Mouse (Mus musculus) hindlimb bud, embryonic 11.5 days (tissue): ENCODE results near the gene Astn2.

Experiments used
- DNase-seq: peaks from one replicate; pipeline ENCODE4 v3.0.0-alpha.2; 2012; ENCODE audit warnings: low read depth, low spot score; ENCODE audit errors: extremely low spot score

Astn2 gene

DNA sequence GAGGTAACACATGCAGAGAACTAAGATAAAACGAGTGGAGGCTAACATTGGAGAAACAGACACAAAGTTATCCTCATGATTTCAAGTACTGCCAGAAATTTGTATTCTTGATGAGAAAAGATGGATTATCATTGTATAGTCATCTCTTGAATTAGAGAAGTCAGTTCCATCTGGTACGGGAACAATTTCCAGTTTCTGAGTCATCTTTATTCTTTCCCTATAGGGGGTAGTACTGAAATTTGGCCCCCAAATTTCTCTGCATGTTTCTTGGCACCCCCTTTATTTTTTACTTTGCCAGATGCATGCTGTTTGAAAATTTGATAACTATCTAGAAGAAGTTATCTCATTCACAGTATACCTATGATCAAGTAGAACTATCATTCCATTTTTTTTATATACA, 420.8 kb downstream of the Astn2 start:
- no peak for DNase-seq

DNA sequence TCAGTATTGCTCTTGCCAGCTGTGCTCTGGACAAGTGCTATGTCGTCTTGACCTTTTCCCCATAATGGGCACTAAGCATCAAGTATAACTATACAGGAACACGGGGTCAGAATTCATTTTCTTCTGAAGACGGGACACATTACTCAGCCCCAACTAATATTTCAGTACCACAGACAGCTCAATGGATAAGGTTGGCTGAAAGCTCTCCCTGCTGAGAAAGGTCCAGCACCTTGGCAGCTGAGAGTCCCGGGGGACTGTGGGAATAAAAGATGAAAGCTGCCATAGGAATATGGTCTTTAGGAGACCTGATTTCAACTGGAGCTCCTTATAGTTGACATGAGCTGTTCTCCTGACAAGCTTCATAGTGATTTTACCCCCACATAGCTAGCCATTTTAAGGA, 421.5 kb downstream of the Astn2 start:
- DNase-seq = no peak

DNA sequence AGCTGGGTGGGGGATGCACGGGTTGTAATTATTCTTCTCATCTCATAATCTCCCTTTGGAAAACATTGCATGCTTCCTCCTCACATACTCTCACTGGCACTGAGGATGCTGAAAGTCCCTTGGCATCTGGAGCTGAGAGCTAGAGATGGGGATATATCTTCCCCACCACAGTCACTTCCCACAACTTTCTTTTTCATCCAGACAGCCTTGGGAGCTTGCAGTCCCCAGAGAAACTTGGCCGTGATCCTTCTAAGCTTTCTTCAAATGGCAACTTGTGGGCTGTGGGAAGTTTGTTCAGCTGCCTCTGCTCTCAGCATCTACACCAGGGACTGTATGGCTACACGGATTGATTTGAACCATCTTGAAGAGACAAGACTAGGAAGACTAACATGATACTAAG, 428.2 kb downstream of the Astn2 start:
- DNase-seq = no peak

DNA sequence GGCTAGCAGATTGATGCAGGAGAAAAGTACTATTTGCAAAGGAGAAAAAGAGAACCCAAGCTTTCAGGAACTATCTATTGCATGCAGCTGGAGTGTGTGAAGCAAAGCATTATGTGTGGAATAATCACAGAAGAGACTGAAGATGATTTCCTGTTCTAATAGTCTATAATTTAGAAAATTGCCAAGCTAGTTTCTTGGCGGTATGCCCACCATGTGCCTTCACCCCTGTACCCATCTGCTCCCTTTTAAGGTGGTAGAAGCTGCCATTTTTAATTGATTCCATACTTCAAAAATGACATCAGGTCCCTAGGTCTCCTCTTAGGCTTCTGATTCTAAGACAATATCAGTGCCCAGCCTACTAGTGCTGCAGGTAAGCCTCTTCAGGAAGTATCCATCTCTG, 432.0 kb downstream of the Astn2 start:
- DNase-seq = no peak

DNA sequence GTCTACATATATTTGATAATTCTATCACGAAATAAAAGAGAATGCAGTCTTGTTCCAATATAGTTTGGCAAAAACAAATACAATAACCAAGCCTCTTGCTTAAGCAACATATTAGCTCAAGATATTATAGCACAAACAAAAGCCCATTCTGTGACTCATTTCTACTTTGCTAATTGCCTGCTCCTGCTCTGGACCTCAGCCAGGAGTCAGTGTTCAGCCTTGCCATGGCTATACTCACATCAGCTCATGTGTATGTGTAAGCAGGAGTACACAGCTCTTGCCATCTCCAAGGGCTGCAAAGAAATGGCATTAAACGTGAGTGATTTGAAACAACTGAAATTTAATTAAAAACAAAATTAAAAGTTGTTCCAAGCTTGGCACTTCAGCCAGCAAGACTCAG, 435.1 kb downstream of the Astn2 start:
- no peak for DNase-seq

DNA sequence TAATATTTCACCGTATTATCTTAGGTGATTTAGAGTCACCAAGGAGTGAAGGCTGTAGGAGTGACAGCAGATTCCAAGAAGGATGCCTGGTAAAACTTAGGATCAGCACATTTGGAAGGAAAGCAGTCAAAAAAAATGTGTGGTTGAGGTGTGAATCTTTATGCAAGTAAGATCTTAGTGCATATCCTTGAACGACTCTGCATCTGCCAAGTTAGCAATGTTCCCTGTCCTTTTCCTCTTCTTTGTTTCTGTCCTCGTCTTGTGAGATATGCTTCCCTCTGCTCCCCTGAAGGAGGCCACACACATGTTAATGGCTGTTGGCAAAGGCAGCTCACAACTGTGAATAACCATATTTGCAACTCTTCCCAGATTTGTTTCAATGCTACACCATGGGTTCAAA, 439.8 kb downstream of the Astn2 start:
- DNase-seq = no peak

DNA sequence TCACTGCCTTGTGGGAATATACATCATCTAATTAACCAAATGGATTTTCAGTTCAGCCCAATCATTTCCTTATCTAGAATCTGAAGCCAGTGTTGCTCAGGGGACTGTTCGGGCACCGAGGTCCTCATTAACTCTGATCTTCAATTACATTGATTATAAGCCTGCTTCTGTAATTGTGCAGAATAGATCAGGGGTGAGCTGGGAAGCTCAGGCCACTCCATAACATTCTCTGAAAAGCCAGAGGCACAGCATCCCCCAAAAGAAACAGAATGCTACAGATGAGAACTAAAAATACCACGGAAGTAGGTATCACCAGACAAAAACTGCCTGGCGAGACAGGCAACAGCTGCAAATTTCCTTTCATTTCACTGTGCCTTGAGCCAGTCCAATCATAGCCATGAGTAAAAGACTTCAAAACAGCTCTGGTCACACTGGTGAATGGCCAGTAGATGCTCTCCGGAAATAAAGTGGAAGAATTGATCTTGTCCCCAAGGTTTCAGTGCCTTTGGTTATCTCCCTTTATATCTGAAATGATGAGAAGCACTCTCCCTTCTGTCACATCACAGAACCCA, 445.1 kb downstream of the Astn2 start:
- no peak for DNase-seq

DNA sequence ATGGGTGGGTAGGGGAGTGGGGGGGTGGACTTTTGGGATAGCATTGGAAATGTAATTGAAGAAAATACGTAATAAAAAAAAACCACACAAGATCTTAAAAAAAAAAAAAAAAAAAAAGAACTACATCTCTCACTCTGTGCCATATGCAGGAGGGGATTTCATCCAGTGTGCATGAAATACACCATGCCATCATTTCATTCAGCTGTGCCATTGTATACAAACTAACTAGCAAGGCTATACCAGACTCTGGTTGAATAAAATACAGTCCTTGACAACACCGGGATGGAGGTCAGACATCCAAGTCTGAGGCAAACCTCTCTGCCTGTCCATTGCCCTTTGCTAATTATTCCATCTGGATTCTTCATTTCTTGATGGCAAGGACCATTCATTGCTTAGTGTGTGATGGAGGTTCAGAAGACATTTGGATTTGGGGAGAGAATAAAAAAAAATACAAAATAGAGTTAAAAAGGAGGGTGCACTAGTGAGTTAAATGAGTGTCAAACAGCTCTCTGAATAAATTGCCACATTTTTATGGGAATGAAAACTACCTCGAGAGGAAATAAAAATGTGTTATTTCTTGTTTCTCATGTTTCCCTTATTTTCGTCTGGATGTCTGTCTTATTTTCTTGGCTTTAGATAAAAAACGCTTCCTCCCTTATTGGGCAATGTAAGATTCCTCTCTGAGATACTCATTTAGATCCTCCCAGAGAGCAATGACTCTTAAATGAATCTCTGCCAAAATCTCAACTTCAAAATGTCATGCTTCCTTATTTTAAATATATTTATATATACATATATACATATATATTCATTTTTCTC, 445.8 kb downstream of the Astn2 start:
- no peak for DNase-seq

DNA sequence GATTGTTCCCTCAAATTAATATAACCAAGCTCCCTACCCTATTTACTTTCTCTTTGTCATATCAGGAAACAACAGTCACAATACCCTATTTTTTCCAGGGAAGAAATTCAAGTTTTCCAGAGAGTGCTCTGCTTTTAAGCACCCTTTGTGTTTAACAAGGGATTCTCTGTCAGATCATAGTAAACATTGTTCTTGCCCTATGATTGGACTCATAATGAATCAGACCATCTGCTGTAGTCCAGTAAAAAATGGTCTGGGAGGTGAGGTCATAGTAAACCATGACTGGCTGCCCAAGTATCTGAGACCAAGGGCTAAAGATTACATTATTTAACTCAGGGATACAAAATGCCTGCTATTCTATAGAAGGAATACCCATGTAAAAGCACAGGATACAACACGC, 452.5 kb downstream of the Astn2 start:
- no peak for DNase-seq

DNA sequence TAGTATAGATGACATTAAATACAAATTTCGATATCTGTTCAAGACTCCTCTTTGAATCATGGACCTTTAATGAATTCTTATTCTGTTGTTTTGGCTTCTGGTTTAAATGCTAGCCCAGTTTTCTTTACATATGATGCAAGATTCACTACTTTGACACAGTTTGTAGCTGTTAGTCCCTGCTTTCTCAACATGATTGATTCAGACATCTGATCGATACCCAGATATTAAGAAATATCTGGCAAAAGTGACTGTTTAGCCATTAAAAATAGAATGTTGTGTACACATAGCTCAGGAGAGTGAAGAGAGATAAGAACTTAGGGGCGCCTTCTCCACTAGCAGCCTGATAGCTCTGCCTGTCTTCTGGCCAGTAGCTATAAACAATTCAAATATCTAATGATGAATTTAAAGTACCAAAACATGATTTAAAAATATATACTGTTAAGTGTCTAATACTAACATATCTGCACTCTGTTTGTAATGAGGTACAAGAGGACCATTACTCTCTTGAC, 457.2 kb downstream of the Astn2 start:
- no peak for DNase-seq

DNA sequence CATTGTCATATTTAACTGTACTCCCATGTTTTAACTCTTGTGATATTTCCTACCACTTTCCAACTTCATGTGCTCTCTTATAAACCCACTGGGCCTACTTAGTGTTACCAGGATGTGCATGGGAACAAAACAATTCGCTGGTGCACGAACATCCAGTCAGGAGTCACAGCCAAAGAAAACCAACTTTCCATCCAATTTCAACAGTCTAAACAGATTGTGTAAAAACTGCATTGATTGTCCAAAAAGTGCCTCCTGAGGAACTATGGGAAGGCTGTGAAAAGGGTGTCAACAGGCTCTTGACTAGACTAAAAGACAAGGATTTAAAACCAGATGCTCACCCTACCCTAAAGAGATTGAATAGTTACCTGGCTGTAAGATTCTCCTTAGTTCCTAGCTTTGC, 458.4 kb downstream of the Astn2 start:
- DNase-seq = no peak

DNA sequence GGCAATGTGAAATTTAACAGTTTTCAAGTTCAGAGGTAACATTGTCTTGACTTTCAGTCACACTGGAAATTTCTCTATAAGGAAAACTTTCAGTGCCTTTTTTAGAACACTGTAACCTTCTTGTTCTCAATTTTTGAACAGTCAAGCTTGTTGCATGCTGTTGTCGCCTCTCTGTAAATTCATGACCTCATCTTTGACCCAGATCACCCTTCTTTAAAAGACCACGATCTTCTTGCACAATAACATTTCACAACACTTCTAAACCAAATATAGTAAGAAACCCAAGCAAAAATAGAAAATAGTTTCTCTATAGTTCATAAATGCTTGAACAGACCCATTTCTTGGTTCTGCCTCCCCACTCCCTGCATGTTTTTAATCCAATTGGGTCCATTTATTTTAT, 473.5 kb downstream of the Astn2 start:
- no peak for DNase-seq

DNA sequence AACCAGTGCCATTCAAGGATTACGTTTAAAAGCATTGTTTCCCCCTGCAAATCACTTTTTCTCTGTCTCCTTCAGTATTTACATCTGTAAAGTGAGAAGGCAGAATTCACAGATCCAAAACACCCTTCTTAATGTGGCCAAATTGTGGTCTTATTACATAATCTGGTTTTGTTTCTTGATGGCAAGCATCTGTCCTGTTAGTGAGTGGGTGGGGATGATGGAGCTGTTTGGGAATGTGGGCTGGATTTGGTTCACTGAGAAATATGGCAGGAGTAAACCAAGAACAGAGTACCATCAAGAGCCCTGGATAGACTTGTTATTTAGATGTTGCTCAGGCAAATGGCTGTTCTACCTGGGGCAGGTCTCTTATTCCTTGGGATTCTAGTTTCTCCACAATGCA, 484.1 kb downstream of the Astn2 start:
- DNase-seq = no peak

DNA sequence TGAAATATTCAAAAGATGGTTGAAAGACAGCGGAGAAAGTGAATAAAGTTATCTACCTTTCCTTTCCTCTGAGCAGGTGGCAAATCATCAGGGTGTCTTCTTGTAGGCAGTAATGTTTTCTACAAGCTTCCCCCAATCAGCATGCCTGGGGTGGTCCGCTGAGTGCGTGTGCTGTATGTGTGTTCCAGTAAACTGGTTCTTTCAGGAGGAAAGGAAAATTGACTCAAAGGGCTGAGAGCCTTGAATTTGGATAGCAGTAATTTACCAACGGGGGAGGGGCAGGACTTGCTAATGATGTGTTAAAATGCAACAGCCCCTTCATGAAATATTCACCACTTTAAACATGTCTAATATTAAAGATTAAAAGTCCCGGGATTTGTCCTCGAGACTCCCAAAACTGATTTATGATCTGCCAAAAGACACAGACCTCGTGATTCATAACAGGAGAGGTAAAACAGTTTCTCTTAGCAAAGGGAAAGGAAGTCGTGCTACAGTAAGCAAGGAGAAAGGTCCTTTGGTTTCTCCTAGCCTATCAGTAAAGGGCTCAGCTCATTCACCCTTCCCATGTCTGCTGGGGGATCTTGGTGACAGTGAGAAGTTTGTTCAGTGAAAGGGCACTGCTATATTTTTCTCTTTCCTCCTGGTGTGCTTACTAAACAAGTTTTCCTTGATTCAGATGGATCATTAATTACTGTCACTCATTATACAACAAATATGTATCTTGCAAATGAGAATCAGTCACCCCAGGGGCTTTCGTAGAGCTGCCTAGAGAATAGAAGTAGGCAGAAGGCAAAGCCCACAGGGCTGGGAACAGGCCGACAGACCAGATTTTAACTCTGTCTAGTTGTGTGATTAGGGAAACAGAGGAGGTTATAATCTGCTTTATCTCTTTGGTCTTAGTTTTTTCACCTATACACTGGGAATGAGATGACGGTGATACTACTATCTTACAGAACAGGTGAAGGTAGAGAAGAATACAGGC, 488.1 kb downstream of the Astn2 start:
- no peak for DNase-seq

DNA sequence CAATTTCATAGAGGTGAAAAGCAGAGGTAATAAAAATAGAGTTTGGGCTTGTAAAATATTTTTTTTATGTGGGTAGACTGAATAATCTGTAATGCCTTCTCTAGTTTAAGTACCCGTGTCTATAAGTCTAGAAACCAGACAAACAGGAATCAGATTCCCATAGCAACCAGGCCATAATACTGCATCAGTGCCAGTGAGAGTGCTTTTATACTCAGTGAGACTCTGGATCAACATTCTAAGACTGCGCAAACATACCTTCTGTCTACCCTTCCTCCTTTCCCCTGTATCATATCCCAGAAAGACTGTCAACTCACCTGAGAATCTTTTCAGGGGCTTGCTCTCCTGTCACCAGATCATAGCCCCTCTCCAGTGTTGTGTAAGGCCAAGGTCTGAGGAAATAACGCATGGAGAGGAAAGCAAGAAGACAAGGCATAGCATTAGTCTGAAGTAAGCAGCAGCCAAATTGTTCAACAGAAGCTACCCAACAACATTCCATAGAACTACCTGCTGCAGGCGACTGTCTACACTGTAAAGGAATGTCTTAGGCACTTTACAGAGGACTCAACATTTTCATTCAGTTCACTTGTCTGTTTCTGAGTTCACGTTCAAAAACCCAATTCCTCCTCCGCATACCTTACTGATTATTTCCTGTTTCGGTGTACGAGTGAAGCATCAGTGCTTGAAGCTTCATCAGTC, 492.0 kb downstream of the Astn2 start:
- DNase-seq = no peak

DNA sequence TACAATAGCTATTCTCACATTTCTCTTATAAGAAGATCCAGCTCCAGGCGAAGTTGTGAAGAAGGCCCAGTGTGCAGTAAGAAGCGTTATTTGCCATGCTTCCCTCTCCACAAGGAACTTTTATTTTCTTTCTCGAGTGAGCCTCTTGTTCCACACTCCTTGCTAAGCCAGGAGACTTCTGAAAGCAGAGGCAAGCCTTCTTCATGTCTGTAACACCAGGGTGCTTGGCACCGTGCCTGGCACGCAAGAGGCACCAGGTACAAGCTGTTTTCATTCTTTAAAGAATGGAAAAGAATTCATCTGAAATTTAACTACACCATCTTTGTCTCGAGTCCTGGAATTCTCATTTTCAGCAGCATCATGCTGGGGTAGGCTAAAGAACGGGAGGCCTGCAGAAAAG, 496.8 kb downstream of the Astn2 start:
- no peak for DNase-seq

DNA sequence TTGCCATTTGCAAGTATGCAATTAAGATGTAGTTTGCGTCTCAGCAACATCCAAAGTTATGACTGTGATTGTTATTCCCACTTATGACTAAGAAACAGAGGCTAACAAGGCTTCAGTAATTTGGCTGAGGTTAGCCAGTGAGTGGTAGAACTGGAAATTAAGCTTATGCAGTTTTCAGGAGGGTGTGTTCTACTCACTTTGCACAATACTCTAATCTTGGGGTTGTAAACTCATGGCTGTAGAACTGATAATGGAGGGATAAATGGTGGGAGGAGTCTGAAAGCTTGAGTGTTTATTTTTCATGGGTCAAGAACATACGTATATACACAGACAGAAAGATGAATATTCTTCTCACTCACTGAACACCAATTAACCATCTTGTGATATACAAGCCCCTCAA, 499.4 kb downstream of the Astn2 start:
- DNase-seq = no peak

DNA sequence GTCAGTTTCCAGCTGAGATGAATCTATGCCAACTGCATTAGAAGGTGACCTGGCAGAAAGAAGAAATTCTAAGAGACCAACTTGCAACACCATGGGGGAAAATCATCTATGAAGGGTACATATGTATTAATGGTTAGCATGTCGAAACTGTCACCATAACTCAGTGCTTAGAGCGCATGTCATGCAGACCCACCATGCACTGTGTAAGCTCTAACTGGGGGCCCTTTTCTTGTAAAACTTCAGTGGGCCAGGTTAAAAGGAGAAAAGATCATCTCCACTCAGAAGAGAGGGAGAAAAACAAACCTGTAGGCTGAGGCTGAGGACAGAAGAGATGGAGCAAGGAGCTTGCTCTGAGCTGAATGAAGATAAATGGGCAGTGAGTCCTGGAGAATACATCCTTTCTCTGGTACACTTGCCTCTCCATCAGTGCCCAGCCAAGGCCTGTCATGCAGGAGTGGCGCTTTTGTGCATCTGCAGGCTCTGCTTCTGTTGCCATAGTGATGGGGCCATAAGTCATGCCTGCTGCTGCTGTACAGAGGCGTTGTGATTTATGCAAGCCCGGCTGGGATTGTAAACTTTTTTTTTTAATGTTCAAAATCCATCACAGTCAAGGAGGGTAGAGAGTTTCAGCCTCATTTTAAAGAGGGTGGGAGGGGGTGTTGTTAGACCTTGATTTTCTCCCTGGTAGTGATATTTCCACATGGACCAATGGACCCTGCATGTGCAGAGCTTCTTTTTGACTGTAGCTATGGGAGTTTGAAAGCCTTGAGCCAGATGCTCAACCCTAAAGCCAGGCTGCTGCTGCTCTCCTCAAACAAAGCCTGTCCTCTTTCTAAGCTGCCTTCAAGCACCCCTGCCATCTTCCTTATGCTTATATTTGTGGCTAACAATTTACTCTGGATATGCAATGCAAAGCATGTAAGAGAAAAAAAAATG, 508.1 kb downstream of the Astn2 start:
- DNase-seq = no peak

DNA sequence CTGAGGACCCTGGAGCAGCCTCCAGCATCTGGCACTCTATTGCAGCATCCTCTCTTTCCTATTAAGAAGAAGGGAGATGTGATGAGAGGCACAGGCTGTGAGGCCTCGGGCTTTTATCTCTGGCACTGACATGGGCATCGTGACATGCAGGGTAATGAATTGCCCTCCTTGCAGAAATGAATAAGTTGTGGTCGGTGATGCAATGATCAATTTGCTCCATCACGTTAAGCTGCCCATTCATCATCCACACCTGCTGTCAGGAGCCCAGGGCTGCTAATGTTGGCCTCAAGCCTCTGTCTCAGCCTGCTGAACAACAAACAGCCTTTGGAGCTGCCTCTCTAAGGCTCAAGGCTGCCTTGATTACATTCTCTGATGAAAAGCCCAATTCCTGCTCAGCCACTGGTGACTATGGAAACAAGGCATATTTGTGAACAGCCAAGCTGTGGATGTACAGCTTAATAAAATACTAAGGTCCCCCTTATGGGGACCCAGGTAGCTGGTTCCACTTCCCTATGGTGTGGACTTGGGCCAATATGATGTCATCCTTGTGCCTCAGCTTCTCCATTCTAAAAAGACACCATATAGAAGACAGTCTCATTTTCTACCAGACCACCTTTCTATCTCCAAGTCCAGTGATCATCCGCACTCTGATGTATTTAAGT, 515.9 kb downstream of the Astn2 start:
- no peak for DNase-seq
